Mouse (Mus musculus): ENCODE data around the gene Abtb1. TPM values are rescaled to one million over a fixed set of nuclear protein-coding genes. Genes with fewer than 3 reads are reported as not detected.

Abtb1 gene
- 37.3 and 40.7 TPM in 2 replicates for polyA plus RNA-seq (2015; fragmentation: Nextera tagmentation; extraction: Ambion mirVana)

- H3K9ac ChIP-seq (ENCODE audit: low read depth, low read length) = peak within 1 kb of the TSS; percentile 76
- no peaks in the 10 kb centered on the region for H3K9me3 ChIP-seq (replicated peaks; ENCODE audit: control insufficient read depth, low read length, poor library complexity, severe bottlenecking)
- H3K4me3 ChIP-seq (ENCODE audit: low read depth, low read length) = peak within 1 kb of the TSS; percentile 84
- H3K36me3 ChIP-seq (ENCODE audit: control insufficient read depth, insufficient read depth, low read length) = peaks cover 10% of the 10 kb centered on the region; the same call in 1 of the 2 replicates
- peaks cover 13% of the 10 kb centered on the region for H3K4me1 ChIP-seq (ENCODE audit: control insufficient read depth, insufficient read depth, low read length)
- under 1% methylated on average over 63 of the region's 72 CpGs for WGBS
- ATAC-seq = peak; percentile 95
- H3K27ac ChIP-seq (ENCODE audit: low read length) = peak within 1 kb of the TSS; percentile 85
- no peaks in the 10 kb centered on the region for H3K27me3 ChIP-seq (ENCODE audit: control insufficient read depth, insufficient read depth, low read depth, low read length)
- peak within 1 kb of the TSS; percentile 88 for H3K4me2 ChIP-seq (ENCODE audit: low read length)
These were observed at the start of gene Abtb1 for GRCm38 (mm10) chr6:88841781-88842689. TSS of gene Abtb1 (minus strand) at chr6:88841984.

- 80% methylated on average over 7 of the region's 7 CpGs for WGBS
- no peaks in the 10 kb centered on the region for H3K27me3 ChIP-seq (ENCODE audit: control insufficient read depth, insufficient read depth, low read depth, low read length)
These were observed 49.0 kb upstream of the Abtb1 start for GRCm38 (mm10) chr6:88890832-88891231.

GRCm38 (mm10) chr6:88889410-88890042, 47.7 kb upstream of the Abtb1 start:
- peaks cover 14% of the 10 kb centered on the region for H3K36me3 ChIP-seq (ENCODE audit: control insufficient read depth, insufficient read depth, low read length)

More at GRCm38 (mm10) chr6:88890832-88891231, 49.0 kb upstream of the Abtb1 start:
- H3K4me2 ChIP-seq (ENCODE audit: low read length) = no peak overlapping the region
- no peaks in the 10 kb centered on the region for H3K4me1 ChIP-seq (ENCODE audit: control insufficient read depth, insufficient read depth, low read length)
- H3K9me3 ChIP-seq (replicated peaks; ENCODE audit: control insufficient read depth, low read length, poor library complexity, severe bottlenecking) = no peaks in the 10 kb centered on the region
- H3K27ac ChIP-seq (ENCODE audit: low read length) = no peak overlapping the region
- no peak overlapping the region for H3K9ac ChIP-seq (ENCODE audit: low read depth, low read length)
- no peak for ATAC-seq
- H3K36me3 ChIP-seq (ENCODE audit: control insufficient read depth, insufficient read depth, low read length) = peaks cover 14% of the 10 kb centered on the region
- no peak overlapping the region for H3K4me3 ChIP-seq (ENCODE audit: low read depth, low read length)

GRCm38 (mm10) chr6:88886417-88886967, 44.7 kb upstream of the Abtb1 start:
- no peaks in the 10 kb centered on the region for H3K9me3 ChIP-seq (replicated peaks; ENCODE audit: control insufficient read depth, low read length, poor library complexity, severe bottlenecking)
- 29% methylated on average over 2 of the region's 2 CpGs for WGBS
- no peak for ATAC-seq
- H3K4me1 ChIP-seq (ENCODE audit: control insufficient read depth, insufficient read depth, low read length) = no peaks in the 10 kb centered on the region
- H3K36me3 ChIP-seq (ENCODE audit: control insufficient read depth, insufficient read depth, low read length) = peaks cover 14% of the 10 kb centered on the region
- H3K4me3 ChIP-seq (ENCODE audit: low read depth, low read length) = no peak overlapping the region
- no peak overlapping the region for H3K9ac ChIP-seq (ENCODE audit: low read depth, low read length)
- no peaks in the 10 kb centered on the region for H3K27me3 ChIP-seq (ENCODE audit: control insufficient read depth, insufficient read depth, low read depth, low read length)
- no peak overlapping the region for H3K4me2 ChIP-seq (ENCODE audit: low read length)
- no peak overlapping the region for H3K27ac ChIP-seq (ENCODE audit: low read length)

More at GRCm38 (mm10) chr6:88889410-88890042, 47.7 kb upstream of the Abtb1 start:
- H3K27ac ChIP-seq (ENCODE audit: low read length) = no peak overlapping the region
- no peaks in the 10 kb centered on the region for H3K9me3 ChIP-seq (replicated peaks; ENCODE audit: control insufficient read depth, low read length, poor library complexity, severe bottlenecking)
- no peak for ATAC-seq
- H3K4me2 ChIP-seq (ENCODE audit: low read length) = no peak overlapping the region
- no peaks in the 10 kb centered on the region for H3K4me1 ChIP-seq (ENCODE audit: control insufficient read depth, insufficient read depth, low read length)
- 90% methylated on average over 13 of the region's 13 CpGs for WGBS
- no peak overlapping the region for H3K9ac ChIP-seq (ENCODE audit: low read depth, low read length)
- H3K27me3 ChIP-seq (ENCODE audit: control insufficient read depth, insufficient read depth, low read depth, low read length) = no peaks in the 10 kb centered on the region
- no peak overlapping the region for H3K4me3 ChIP-seq (ENCODE audit: low read depth, low read length)

GRCm38 (mm10) chr6:88885644-88886416, 44.0 kb upstream of the Abtb1 start:
- Histone ChIP-seq H3K9ac (ENCODE audit: low read depth, low read length) (no peak overlapping the region), H3K4me3 (ENCODE audit: low read depth, low read length) (no peak overlapping the region), H3K36me3 (ENCODE audit: control insufficient read depth, insufficient read depth, low read length) (peaks cover 12% of the 10 kb centered on the region), H3K9me3 (replicated peaks; ENCODE audit: control insufficient read depth, low read length, poor library complexity, severe bottlenecking) (no peaks in the 10 kb centered on the region), H3K4me2 (ENCODE audit: low read length) (no peak overlapping the region), H3K27ac (ENCODE audit: low read length) (no peak overlapping the region), H3K4me1 (ENCODE audit: control insufficient read depth, insufficient read depth, low read length) (no peaks in the 10 kb centered on the region), H3K27me3 (ENCODE audit: control insufficient read depth, insufficient read depth, low read depth, low read length) (no peaks in the 10 kb centered on the region)
- ATAC-seq = no peak
- WGBS = 85% methylated on average over 12 of the region's 12 CpGs

GRCm38 (mm10) chr6:88884690-88885089, 42.9 kb upstream of the Abtb1 start:
- Histone ChIP-seq H3K4me1 (ENCODE audit: control insufficient read depth, insufficient read depth, low read length) (no peaks in the 10 kb centered on the region), H3K9me3 (replicated peaks; ENCODE audit: control insufficient read depth, low read length, poor library complexity, severe bottlenecking) (no peaks in the 10 kb centered on the region), H3K36me3 (ENCODE audit: control insufficient read depth, insufficient read depth, low read length) (peaks cover 9% of the 10 kb centered on the region), H3K4me3 (ENCODE audit: low read depth, low read length) (no peak overlapping the region), H3K27me3 (ENCODE audit: control insufficient read depth, insufficient read depth, low read depth, low read length) (no peaks in the 10 kb centered on the region), H3K4me2 (ENCODE audit: low read length) (no peak overlapping the region), H3K27ac (ENCODE audit: low read length) (no peak overlapping the region), H3K9ac (ENCODE audit: low read depth, low read length) (no peak overlapping the region)
- 97% methylated on average over 17 of the region's 17 CpGs for WGBS
- ATAC-seq = no peak

GRCm38 (mm10) chr6:88884195-88884594, 42.4 kb upstream of the Abtb1 start:
- peaks cover 4% of the 10 kb centered on the region for H3K36me3 ChIP-seq (ENCODE audit: control insufficient read depth, insufficient read depth, low read length)
- over 99% methylated on average over 10 of the region's 10 CpGs for WGBS
- no peak overlapping the region for H3K4me2 ChIP-seq (ENCODE audit: low read length)
- H3K4me3 ChIP-seq (ENCODE audit: low read depth, low read length) = no peak overlapping the region
- H3K4me1 ChIP-seq (ENCODE audit: control insufficient read depth, insufficient read depth, low read length) = no peaks in the 10 kb centered on the region
- H3K9me3 ChIP-seq (replicated peaks; ENCODE audit: control insufficient read depth, low read length, poor library complexity, severe bottlenecking) = no peaks in the 10 kb centered on the region
- no peak overlapping the region for H3K9ac ChIP-seq (ENCODE audit: low read depth, low read length)
- H3K27me3 ChIP-seq (ENCODE audit: control insufficient read depth, insufficient read depth, low read depth, low read length) = no peaks in the 10 kb centered on the region
- no peak overlapping the region for H3K27ac ChIP-seq (ENCODE audit: low read length)
- ATAC-seq = no peak

- H3K9ac ChIP-seq (ENCODE audit: low read depth, low read length) = no peak overlapping the region
- H3K4me1 ChIP-seq (ENCODE audit: control insufficient read depth, insufficient read depth, low read length) = no peaks in the 10 kb centered on the region
- no peak overlapping the region for H3K4me2 ChIP-seq (ENCODE audit: low read length)
- no peak overlapping the region for H3K27ac ChIP-seq (ENCODE audit: low read length)
- WGBS = 44% methylated on average over 7 of the region's 7 CpGs
- H3K36me3 ChIP-seq (ENCODE audit: control insufficient read depth, insufficient read depth, low read length) = no peaks in the 10 kb centered on the region
- no peaks in the 10 kb centered on the region for H3K9me3 ChIP-seq (replicated peaks; ENCODE audit: control insufficient read depth, low read length, poor library complexity, severe bottlenecking)
- H3K4me3 ChIP-seq (ENCODE audit: low read depth, low read length) = no peak overlapping the region
- H3K27me3 ChIP-seq (ENCODE audit: control insufficient read depth, insufficient read depth, low read depth, low read length) = no peaks in the 10 kb centered on the region
- no peak for ATAC-seq
These were observed 39.5 kb upstream of the Abtb1 start for GRCm38 (mm10) chr6:88881334-88881733.

Measured in midbrain, embryonic 16.5 days (tissue).